Mouse (Mus musculus): ENCODE measurements around the gene Dgka. TPM values are rescaled to one million over a fixed set of nuclear protein-coding genes. Genes with fewer than 3 reads are reported as not detected.

Dgka gene
- total and polyA plus RNA-seq, 2 experiments from 2014 or later: 4.9 to 7.5 TPM

DNA sequence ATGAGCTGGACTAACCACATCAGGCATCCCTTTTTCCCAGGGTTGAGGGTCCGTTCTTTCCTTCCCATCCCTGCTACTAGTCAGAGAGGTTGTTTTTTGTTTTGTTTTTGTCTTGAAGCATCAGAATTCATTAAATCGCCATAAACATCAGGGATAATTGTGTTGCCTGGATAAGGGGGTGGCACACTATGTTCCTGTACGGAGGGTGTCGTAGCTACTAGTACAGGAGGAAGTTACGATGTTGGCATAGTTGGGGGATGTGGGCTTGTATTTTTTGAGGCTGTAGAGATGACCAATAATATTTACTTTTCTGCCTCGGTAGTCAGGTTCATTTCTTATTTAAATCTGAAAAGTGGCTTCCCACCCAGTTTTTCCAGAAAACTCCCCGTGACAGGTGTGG is 1.4 kb downstream of the Dgka start:
- H3K27ac ChIP-seq (ENCODE audit: low read depth, low read length): no peak overlapping the region
- 14% methylated on average over 7 of the region's 7 CpGs for WGBS
- no peaks in the 10 kb centered on the region for H3K36me3 ChIP-seq (ENCODE audit: insufficient read depth, low read length)
- ATAC-seq (ENCODE audit: low FRiP score) (no peak), DNase-seq (ENCODE audit: low spot score) (no peak)
- no peaks in the 10 kb centered on the region for H3K9me3 ChIP-seq (ENCODE audit: low read length)
- peak overlapping the region; percentile 99 for H3K4me2 ChIP-seq (ENCODE audit: low read depth, low read length, poor library complexity, severe bottlenecking)
- H3K9ac ChIP-seq (replicated peaks; ENCODE audit: low read length, poor library complexity, severe bottlenecking): peak overlapping the region; percentile 66
- TF ChIP-seq CTCF (IDR thresholded peaks at IDR 0.05): no peak
- H3K4me1 ChIP-seq (ENCODE audit: insufficient read depth, low read length): no peaks in the 10 kb centered on the region; the same call in 1 of the 2 replicates
- peaks cover 7% of the 10 kb centered on the region; the same call in 1 of the 2 replicates for H3K27me3 ChIP-seq (ENCODE audit: insufficient read depth, low read length)
- H3K4me3 ChIP-seq (ENCODE audit: low read depth, low read length): peak overlapping the region; percentile 68

DNA sequence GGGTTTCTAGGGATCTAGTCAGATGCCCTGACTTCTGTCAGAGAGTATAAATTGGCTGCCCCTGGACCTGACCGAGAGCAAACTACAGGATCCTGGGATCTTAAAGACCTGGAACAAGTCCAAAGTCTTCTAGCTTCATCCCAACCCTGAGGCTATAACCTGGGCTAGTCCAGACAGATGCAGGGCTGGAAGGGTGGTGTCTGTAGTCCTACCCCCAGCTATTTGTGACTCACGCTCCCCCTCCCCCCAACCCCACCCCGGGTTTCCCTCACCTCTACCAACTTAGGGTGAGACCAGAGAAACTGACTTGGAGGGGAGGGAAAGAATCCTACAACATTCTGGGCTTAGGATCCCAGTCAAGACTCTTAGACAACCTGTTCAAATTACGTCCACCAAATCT is 2.0 kb downstream of the Dgka start:
- Histone ChIP-seq H3K9me3 (ENCODE audit: low read length) (no peaks in the 10 kb centered on the region), H3K4me2 (ENCODE audit: low read depth, low read length, poor library complexity, severe bottlenecking) (peak overlapping the region; percentile 99), H3K27me3 (ENCODE audit: insufficient read depth, low read length) (peaks cover 7% of the 10 kb centered on the region; the same call in 1 of the 2 replicates), H3K4me1 (ENCODE audit: insufficient read depth, low read length) (no peaks in the 10 kb centered on the region; the same call in 1 of the 2 replicates), H3K4me3 (ENCODE audit: low read depth, low read length) (no peak overlapping the region), H3K36me3 (ENCODE audit: insufficient read depth, low read length) (no peaks in the 10 kb centered on the region), H3K9ac (replicated peaks; ENCODE audit: low read length, poor library complexity, severe bottlenecking) (no peak overlapping the region), H3K27ac (ENCODE audit: low read depth, low read length) (no peak overlapping the region)
- WGBS: 43% methylated on average over 4 of the region's 4 CpGs
- ATAC-seq (ENCODE audit: low FRiP score): no peak
- TF ChIP-seq CTCF (IDR thresholded peaks at IDR 0.05): no peak
- no peak for DNase-seq (ENCODE audit: low spot score)

DNA sequence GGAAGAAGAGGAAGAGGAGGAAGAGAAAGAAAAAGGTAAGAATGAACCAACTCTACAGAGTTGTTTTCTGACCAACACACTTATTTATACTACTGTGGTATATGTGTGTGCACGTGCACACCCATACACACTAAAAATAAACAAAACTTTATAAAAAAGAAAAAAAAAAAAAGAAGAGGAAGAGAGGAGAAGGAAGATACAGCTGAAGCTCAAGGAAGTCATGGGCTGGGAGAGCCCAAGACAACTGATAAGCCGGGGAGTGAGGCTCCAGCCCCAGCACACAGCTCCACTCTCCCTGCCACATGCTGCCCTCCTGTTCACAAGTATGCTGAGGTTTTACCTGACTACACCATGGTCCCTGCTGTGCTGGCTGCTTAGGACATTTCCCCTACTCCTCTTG is 4.4 kb downstream of the Dgka start:
- peaks cover 7% of the 10 kb centered on the region; the same call in 1 of the 2 replicates for H3K27me3 ChIP-seq (ENCODE audit: insufficient read depth, low read length)
- WGBS: 61% methylated on average over 2 of the region's 2 CpGs
- H3K27ac ChIP-seq (ENCODE audit: low read depth, low read length): no peak overlapping the region
- ATAC-seq (ENCODE audit: low FRiP score) (no peak), DNase-seq (ENCODE audit: low spot score) (no peak)
- H3K4me1 ChIP-seq (ENCODE audit: insufficient read depth, low read length): no peaks in the 10 kb centered on the region; the same call in 1 of the 2 replicates
- no peaks in the 10 kb centered on the region for H3K36me3 ChIP-seq (ENCODE audit: insufficient read depth, low read length)
- H3K4me3 ChIP-seq (ENCODE audit: low read depth, low read length): no peak overlapping the region
- H3K9ac ChIP-seq (replicated peaks; ENCODE audit: low read length, poor library complexity, severe bottlenecking): no peak overlapping the region
- H3K4me2 ChIP-seq (ENCODE audit: low read depth, low read length, poor library complexity, severe bottlenecking): no peak overlapping the region
- no peak for TF ChIP-seq CTCF (IDR thresholded peaks at IDR 0.05)
- no peaks in the 10 kb centered on the region for H3K9me3 ChIP-seq (ENCODE audit: low read length)

- no peak for ATAC-seq (ENCODE audit: low FRiP score)
- Histone ChIP-seq H3K4me3 (ENCODE audit: low read depth, low read length) (no peak overlapping the region), H3K9ac (replicated peaks; ENCODE audit: low read length, poor library complexity, severe bottlenecking) (no peak overlapping the region; the same call in 1 of the 2 replicates)
Measured at GRCm38 (mm10) chr10:128737435-128737834, 7.2 kb downstream of the Dgka start.

DNA sequence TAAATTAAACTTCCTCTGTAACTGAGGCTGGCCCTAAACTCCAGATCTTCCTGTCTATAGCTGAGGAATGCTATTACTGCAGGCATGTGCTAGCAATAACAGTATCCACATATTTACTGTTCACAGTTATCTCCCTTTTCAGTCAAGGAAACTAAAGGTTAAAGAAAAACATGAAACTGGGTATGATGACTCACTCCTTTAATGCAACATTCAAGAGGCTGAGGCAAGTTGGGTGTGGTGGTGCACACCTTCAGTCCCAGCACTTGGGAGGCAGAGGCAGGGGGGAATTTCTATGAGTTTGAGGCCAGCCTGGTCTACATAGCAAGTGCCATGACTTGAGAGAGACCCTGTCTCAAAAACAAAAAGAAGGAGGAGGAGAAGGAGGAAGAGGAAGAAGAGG is 12.7 kb downstream of the Dgka start:
- H3K4me2 ChIP-seq (ENCODE audit: low read depth, low read length, poor library complexity, severe bottlenecking): no peak overlapping the region
- TF ChIP-seq CTCF (IDR thresholded peaks at IDR 0.05): no peak
- no peaks in the 10 kb centered on the region for H3K4me1 ChIP-seq (ENCODE audit: insufficient read depth, low read length)
- peaks cover 3% of the 10 kb centered on the region; the same call in 1 of the 2 replicates for H3K36me3 ChIP-seq (ENCODE audit: insufficient read depth, low read length)
- H3K27ac ChIP-seq (ENCODE audit: low read depth, low read length): no peak overlapping the region
- no peaks in the 10 kb centered on the region for H3K27me3 ChIP-seq (ENCODE audit: insufficient read depth, low read length)
- ATAC-seq (ENCODE audit: low FRiP score) (no peak), DNase-seq (ENCODE audit: low spot score) (no peak)
- H3K9me3 ChIP-seq (ENCODE audit: low read length): no peaks in the 10 kb centered on the region
- H3K4me3 ChIP-seq (ENCODE audit: low read depth, low read length): no peak overlapping the region
- no peak overlapping the region for H3K9ac ChIP-seq (replicated peaks; ENCODE audit: low read length, poor library complexity, severe bottlenecking)

More at GRCm38 (mm10) chr10:128737435-128737834, 7.2 kb downstream of the Dgka start:
- no peak for TF ChIP-seq CTCF (IDR thresholded peaks at IDR 0.05)
- WGBS: 3% methylated on average over 15 of the region's 15 CpGs
- Histone ChIP-seq H3K9me3 (ENCODE audit: low read length) (no peaks in the 10 kb centered on the region), H3K36me3 (ENCODE audit: insufficient read depth, low read length) (no peaks in the 10 kb centered on the region), H3K27me3 (ENCODE audit: insufficient read depth, low read length) (peaks cover 4% of the 10 kb centered on the region; the same call in 1 of the 2 replicates), H3K27ac (ENCODE audit: low read depth, low read length) (no peak overlapping the region), H3K4me2 (ENCODE audit: low read depth, low read length, poor library complexity, severe bottlenecking) (0 out of 2 replicates have a peak overlapping the region, but pooled peaks have one; percentile 24), H3K4me1 (ENCODE audit: insufficient read depth, low read length) (no peaks in the 10 kb centered on the region)
- DNase-seq (ENCODE audit: low spot score): no peak

DNA sequence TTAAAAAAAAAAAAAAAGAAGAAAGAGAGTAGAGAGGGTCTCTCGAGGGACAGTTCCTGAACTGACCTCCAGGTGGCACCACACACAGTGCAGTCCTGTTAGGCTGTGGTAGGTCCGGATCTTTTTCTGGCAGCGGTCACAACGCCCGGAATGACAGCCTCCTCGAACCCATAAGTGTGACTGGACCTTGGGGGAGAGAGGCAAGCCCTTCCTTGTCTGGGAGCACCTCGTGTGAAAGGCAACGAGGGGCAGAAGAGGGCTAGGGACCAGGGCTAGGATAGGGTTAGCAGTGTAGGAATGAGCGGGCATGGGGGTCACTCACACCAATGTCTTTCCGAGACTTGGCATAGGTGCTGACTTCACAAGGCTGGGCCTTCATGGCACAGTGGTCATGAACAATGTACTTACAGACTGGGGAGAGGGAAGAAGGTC is 13.6 kb downstream of the Dgka start:
- DNase-seq (ENCODE audit: low spot score) (peak; percentile 71), ATAC-seq (ENCODE audit: low FRiP score) (0 out of 2 replicates have a peak, but pooled peaks have one; percentile 23)
- Histone ChIP-seq H3K27ac (ENCODE audit: low read depth, low read length) (no peak overlapping the region), H3K4me2 (ENCODE audit: low read depth, low read length, poor library complexity, severe bottlenecking) (no peak overlapping the region), H3K36me3 (ENCODE audit: insufficient read depth, low read length) (peaks cover 3% of the 10 kb centered on the region; the same call in 1 of the 2 replicates), H3K4me1 (ENCODE audit: insufficient read depth, low read length) (no peaks in the 10 kb centered on the region), H3K9me3 (ENCODE audit: low read length) (no peaks in the 10 kb centered on the region), H3K9ac (replicated peaks; ENCODE audit: low read length, poor library complexity, severe bottlenecking) (no peak overlapping the region), H3K27me3 (ENCODE audit: insufficient read depth, low read length) (no peaks in the 10 kb centered on the region), H3K4me3 (ENCODE audit: low read depth, low read length) (no peak overlapping the region)
- peak; percentile 76 for TF ChIP-seq CTCF (IDR thresholded peaks at IDR 0.05)
- 15% methylated on average over 10 of the region's 10 CpGs for WGBS

Measured in midbrain, postnatal 0 days (tissue).